Mouse (Mus musculus): ENCODE measurements around the gene Proser1. TPM values are rescaled to one million over a fixed set of nuclear protein-coding genes. Genes with fewer than 3 reads are reported as not detected.

The Proser1 gene
- total and polyA plus RNA-seq, 3 experiments: 2.9 to 22.2 (median 3.9) TPM

GRCm38 (mm10) chr3:53417701-53418100, 45.8 kb upstream of the Proser1 start:
- H3K79me2 ChIP-seq (replicated peaks; ENCODE audit: control insufficient read depth, extremely low read depth, insufficient read depth, poor library complexity, severe bottlenecking): no peaks in the 10 kb centered on the region
- H3K4me3 ChIP-seq (replicated peaks in 1 of 3; ENCODE audit: low read depth in 2 of 3, low read length in 2 of 3, poor library complexity in 1 of 3): no peak overlapping the region
- no peak for TF ChIP-seq ZNF384 (IDR thresholded peaks at IDR 0.05; ENCODE audit: low read depth, low read length)
- no peak for TF ChIP-seq NRF1 (IDR thresholded peaks at IDR 0.05; ENCODE audit: low read depth, low read length)
- H3K27ac ChIP-seq (ENCODE audit: insufficient read depth, low read depth): no peak overlapping the region
- in situ Hi-C loops (cut with MboI; ENCODE audit: low pct_ligation_motif_present, low pct_unique_long_range_greater_than_20kb, low sequenced_read_pairs): no loop called here
- no peaks in the 10 kb centered on the region for H3K9me3 ChIP-seq (replicated peaks; ENCODE audit: low read length)
- no peak overlapping the region for H3K4me2 ChIP-seq (ENCODE audit: insufficient read depth, low read depth, poor library complexity, severe bottlenecking)
- no peaks in the 10 kb centered on the region for H3K27me3 ChIP-seq (replicated peaks)
- H3K9ac ChIP-seq (ENCODE audit: insufficient read depth, low read depth): no peak overlapping the region
- dilution Hi-C loops (cut with MboI; ENCODE audit: extremely low pct_ligation_motif_present, extremely low pct_unique_long_range_greater_than_20kb, low sequenced_read_pairs): no loop called here
- H3K4me1 ChIP-seq (ENCODE audit: control insufficient read depth in 1 of 2, insufficient read depth in 2 of 2): no peaks in the 10 kb centered on the region
- no peak for DNase-seq (ENCODE audit: extremely low read depth)
- no peaks in the 10 kb centered on the region for H3K36me3 ChIP-seq (replicated peaks in 1 of 2; ENCODE audit: control insufficient read depth in 1 of 2, insufficient read depth in 1 of 2, low read length in 1 of 2)

GRCm38 (mm10) chr3:53421656-53422055, 41.8 kb upstream of the Proser1 start:
- in situ Hi-C loops (cut with MboI; ENCODE audit: low pct_ligation_motif_present, low pct_unique_long_range_greater_than_20kb, low sequenced_read_pairs) (no loop called here), dilution Hi-C loops (cut with MboI; ENCODE audit: extremely low pct_ligation_motif_present, extremely low pct_unique_long_range_greater_than_20kb, low sequenced_read_pairs) (no loop called here)
- Histone ChIP-seq H3K79me2 (replicated peaks; ENCODE audit: control insufficient read depth, extremely low read depth, insufficient read depth, poor library complexity, severe bottlenecking) (no peaks in the 10 kb centered on the region), H3K4me1 (ENCODE audit: control insufficient read depth in 1 of 2, insufficient read depth in 2 of 2) (no peaks in the 10 kb centered on the region), H3K9ac (ENCODE audit: insufficient read depth, low read depth) (no peak overlapping the region), H3K9me3 (replicated peaks; ENCODE audit: low read length) (no peaks in the 10 kb centered on the region), H3K27me3 (replicated peaks) (no peaks in the 10 kb centered on the region), H3K4me2 (ENCODE audit: insufficient read depth, low read depth, poor library complexity, severe bottlenecking) (no peak overlapping the region), H3K36me3 (replicated peaks in 1 of 2; ENCODE audit: control insufficient read depth in 1 of 2, insufficient read depth in 1 of 2, low read length in 1 of 2) (no peaks in the 10 kb centered on the region), H3K27ac (ENCODE audit: insufficient read depth, low read depth) (no peak overlapping the region), H3K4me3 (replicated peaks in 1 of 3; ENCODE audit: low read depth in 2 of 3, low read length in 2 of 3, poor library complexity in 1 of 3) (no peak overlapping the region)
- no peak for DNase-seq (ENCODE audit: extremely low read depth)
- no peak for TF ChIP-seq TBP (conservative IDR thresholded peaks at IDR 0.05; ENCODE audit: low read depth, low read length)
- TF ChIP-seq RCOR1 (conservative IDR thresholded peaks at IDR 0.05; ENCODE audit: low read depth, low read length): no peak
- no peak for TF ChIP-seq JUND (conservative IDR thresholded peaks at IDR 0.05; ENCODE audit: low read depth, low read length)
- TF ChIP-seq MAX (IDR thresholded peaks at IDR 0.05; ENCODE audit: low read length): no peak
- TF ChIP-seq USF1 (IDR thresholded peaks at IDR 0.05; ENCODE audit: low read depth, low read length): no peak
- TF ChIP-seq SMC3 (IDR thresholded peaks at IDR 0.05; ENCODE audit: low read depth, low read length): no peak
- TF ChIP-seq TCF12 (IDR thresholded peaks at IDR 0.05; ENCODE audit: low read depth, low read length): no peak
- TF ChIP-seq UBTF (IDR thresholded peaks at IDR 0.05; ENCODE audit: low read depth, low read length): no peak
- TF ChIP-seq GABPA (IDR thresholded peaks at IDR 0.05; ENCODE audit: insufficient replicate concordance, low read depth, low read length): no peak
- TF ChIP-seq CHD2 (IDR thresholded peaks at IDR 0.05; ENCODE audit: low read length): no peak
- no peak for TF ChIP-seq RAD21 (IDR thresholded peaks at IDR 0.05; ENCODE audit: low read depth, low read length)
- TF ChIP-seq JUN (IDR thresholded peaks at IDR 0.05; ENCODE audit: insufficient read depth, low read depth, low read length): no peak
- TF ChIP-seq ZC3H11A (IDR thresholded peaks at IDR 0.05; ENCODE audit: low read depth, low read length): no peak
- TF ChIP-seq E2F4 (IDR thresholded peaks at IDR 0.05; ENCODE audit: insufficient replicate concordance, low read depth, low read length): no peak
- no peak for TF ChIP-seq MYC (IDR thresholded peaks at IDR 0.05; ENCODE audit: low read depth, low read length)
- TF ChIP-seq ELF1 (IDR thresholded peaks at IDR 0.05; ENCODE audit: low read depth, low read length): no peak
